Mouse (Mus musculus) kidney, adult 2 months (tissue): ENCODE results near the gene Nkd1.

ENCODE experiments used
- CTCF ChIP-seq: fragments of 200-500 bp; conservative IDR thresholded peaks from 2 replicates; pipeline ENCODE4 v1.5.1; 2011; ENCODE audit warnings: low read depth, mild to moderate bottlenecking, control low read depth, low read length, moderate library complexity, mixed read lengths; ENCODE audit not compliant: insufficient read depth, insufficient read length
- POLR2A ChIP-seq: fragments of 200-500 bp; IDR thresholded peaks from one replicate; pipeline ENCODE4 v1.6.1; 2011; ENCODE audit warnings: low read depth, low read length, control low read depth

DNA sequence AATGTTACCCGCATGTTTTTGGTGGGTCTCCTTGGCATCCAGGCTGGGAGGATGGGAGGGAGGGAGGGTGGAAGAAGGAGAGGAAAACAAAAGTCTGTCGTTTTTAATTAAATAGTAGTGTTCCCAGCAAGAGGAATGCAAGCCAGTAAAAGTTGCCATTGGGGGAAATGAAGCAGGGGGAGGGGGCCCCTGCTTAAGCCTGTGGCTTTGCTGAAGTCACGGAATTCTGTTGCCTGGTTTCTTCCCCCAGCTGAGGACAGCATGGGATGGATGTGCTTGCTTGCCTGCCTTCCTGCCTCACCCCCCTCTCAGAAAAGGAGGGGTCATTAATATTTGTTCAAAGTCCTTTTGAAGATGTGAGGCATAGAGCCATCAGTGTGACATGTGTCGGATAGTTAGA is 3.0 kb downstream of the Nkd1 start:
- TF ChIP-seq CTCF: no peak
- TF ChIP-seq POLR2A: no peak
